Mouse (Mus musculus) testis, postnatal 14 days (tissue): ENCODE data around the gene Armc10.
"Not testable (repeated sequence)": the region's sequence is repeated elsewhere in the genome, so short reads cannot be mapped to it uniquely, and the experiment has no call there.

Experiments
- DNase-seq: peaks from one replicate; pipeline ENCODE4 v3.0.0; 2021; ENCODE audit warnings: low spot score

The Armc10 gene

DNA sequence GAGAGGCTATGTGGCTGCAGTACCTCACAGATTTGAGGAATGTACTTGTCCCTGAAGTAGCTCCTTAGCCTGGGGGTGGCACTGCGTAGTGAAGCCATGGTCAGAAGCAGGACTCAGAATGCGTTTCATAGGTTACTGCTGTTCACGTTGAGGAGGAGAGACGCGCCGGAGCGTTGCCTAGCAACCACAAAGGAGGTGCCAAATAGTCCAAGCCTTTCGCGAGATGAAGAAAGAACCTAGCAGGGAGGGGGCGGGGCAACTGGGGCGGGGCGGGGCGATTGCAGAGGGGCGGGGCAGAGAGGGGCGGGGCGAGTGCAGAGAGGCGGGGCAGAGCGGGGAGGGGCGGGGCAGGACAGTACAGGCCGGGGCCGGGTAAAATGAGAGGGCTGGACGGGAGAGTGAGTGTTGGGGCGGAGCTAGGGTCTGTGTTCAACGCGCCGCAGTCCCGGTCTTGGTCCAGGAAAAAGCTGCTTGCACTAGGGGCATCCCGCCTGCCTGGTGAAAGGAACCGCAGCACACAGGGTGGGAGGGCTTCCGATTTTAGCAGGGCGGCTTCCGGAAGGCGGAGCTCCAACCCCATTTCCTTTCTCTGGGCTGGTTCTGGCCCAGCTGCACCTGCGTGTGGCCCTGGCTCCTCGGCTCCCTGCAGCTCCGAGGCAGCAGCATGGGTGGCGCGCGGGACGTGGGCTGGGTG, at the start of gene Armc10, which contains the start of gene Fbxl13:
Gene Armc10, plus strand, starts transcription at position 375 of the 694 bp plus-strand sequence.
Gene Fbxl13, minus strand, starts transcription at position 196 of the 694 bp plus-strand sequence.
- DNase-seq: peak; percentile 89

DNA sequence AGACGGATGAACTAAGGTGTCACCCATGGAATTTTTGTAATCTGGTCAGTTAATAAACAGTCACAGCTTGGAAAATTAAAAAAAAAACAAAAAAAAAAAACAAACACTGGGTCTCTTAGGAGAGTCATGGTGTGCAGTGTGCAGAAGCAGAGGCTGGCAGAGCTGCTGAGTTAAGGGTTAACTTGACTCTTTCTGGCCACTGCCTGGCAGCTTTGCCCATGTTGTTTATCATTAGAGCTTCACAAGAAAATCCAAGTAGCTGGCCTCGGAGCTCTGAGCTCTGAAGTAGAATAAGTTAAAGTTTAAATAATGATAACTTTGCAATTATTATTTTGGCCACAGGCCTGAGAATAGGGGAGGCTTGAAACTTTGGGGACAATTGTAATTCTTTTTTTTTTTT, 46.1 kb upstream of the Armc10 start:
- not testable (repeated sequence) for DNase-seq

DNA sequence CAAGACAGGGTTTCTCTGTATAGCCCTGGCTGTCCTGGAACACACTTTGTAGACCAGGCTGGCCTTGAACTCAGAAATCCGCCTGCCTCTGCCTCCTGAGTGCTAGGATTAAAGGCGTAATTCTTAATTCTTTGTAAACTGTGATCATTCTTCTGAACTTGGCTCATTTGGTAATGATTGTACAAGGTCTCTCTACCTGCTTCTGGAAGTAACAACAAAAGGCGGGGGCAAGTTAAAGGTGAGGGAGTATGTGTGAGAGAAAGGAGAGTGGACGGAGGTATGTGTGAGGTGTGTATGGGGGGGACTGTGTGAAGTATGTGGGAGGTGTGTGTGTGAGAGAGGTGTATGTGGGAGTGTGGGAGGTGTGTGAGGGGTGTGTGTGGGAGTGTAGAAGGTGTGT, 45.7 kb upstream of the Armc10 start:
- no peak for DNase-seq

DNA sequence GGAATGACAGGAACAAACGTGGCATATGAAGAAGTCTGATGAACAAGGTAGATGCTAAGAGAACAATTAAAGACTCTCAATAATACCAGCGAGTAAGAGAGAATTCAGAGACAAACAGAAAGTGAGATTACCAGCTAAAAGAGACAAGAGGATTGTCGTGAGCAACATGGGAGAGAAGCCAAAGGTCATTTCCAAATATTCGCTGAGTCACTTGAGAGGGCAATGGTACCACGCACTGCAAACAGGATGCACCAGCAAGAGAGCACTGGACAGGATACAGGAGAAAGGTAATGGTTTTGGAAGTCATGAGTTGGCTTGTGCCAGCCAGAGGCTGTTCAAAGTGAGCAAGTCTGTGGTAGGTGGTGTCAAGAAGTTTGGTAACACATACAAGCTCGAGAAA, 39.7 kb upstream of the Armc10 start:
- no peak for DNase-seq

DNA sequence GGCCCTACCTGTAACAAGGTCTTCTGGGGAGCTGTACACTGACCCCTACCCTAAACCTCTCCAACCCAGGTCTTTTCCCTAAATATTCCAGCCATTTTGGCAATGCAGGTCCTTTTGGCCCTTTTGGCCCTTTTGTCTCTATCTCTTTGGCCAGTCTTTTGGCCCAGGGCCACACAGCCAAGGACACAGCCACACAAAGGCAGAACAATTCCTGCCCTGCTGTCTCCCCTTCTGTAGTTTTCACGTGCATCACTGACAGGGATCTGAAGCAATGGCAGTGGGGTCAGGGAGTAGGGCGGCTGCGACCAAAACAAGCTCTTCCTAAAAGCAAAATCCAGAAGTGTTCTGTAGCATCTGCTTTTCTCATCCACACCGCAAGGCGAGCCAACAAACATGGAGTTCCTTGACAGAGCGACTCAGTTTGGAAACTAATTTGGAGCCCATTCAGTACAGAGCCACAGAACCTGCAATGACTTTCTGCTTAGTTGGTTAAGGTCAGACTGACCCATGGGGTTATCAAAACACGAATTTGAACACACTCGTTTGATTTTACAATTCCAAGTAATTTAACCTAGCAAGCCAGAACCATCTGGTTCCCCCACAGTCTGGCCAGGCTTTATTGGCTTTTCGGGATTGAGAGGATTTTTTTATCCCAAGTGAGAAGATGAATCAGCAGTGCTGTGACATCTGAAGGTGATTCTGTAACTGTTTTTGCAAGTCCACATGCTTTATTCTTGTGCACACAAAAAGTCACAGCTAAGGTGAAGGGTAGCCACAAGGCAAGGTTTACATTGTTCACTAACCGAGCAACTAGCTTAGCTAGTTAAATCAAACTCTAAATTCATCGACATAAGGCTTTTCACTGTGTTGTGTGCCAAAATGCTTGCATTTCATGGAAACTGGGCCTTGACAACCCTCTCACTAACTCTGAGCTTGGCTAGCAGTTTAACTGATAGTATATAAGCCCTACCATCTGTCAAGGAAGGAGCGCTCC, 37.0 kb upstream of the Armc10 start:
- no peak for DNase-seq

DNA sequence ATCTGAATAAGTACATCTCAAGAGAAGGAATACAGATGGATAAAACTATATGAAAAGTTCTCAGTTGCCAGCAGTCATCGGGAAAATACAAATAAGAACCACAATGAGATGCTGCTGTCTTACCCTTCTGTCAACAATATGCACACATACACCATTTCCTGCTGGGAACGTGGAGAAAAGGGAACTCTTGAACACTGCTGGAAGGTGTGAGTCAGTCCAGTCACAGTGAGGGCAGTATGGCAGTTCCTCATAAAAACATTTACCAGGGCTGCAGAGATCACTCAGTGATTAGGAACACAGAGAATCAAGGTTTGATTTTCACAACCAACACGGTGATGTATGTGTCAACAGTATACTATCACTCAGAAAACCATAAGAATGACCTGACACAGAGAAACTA, 34.6 kb upstream of the Armc10 start:
- DNase-seq: no peak

DNA sequence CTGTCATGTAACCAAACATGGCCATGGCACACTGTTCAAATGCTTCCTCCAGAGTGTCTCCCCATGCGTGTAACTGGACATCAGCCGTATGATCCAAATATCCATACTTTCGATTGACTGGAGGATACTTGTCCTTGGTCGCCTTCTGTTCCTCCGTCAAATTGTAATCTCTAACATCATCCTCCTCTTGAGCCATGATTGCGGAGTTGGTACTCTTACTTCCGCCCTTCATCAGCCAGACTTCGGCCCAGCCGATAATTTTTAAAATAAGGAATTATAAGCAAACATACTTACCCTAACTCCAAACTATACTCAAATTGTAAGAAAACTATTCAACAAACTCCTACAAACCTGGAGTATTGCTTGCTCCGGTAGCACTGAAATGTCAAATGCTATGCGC, 31.3 kb upstream of the Armc10 start:
- DNase-seq: not testable (repeated sequence)

DNA sequence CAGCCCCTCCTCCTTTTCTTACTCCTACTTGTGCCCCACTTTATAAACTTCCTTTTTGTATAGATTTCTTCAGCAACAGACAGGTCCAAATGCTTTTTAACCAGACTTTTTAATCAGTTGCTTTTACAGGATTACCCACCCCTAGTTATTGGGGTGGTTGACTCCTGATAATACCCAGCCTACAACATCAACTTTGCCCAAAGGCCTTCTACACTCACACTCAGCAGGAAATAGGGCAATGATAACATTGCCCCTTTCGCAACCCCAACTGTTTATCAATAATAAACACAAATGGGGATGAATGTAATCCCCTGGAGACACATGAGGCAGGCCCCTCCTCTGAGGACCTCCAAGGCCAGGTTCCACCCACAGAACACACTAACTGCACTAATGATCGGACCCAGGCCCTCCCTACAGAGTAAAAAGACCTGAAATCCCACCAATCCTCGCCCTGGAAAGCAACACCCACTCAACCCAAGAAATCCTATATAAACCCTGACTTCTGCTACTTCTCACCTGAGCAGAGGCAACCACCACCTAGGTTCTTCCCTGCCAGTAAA, 29.1 kb upstream of the Armc10 start:
- DNase-seq: no peak

DNA sequence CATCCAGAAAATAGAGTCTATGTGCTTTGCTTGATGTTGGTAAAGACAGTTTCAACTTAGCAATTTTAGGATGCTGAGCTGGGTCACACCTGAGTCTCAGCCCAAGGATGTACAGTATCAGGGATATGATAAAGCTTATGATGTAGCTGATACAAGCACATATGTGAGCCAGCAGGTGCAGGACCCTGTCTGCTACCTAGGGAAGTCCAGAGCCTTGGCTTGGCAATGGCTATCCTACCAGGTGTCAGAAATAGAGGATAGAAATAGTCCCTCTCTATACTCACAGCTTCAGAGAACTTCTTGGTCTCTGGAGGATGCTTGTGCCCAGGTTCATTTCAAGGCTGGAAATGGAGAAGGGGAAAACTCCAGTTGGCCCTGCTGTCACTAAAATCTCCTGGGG, 19.7 kb upstream of the Armc10 start:
- no peak for DNase-seq

DNA sequence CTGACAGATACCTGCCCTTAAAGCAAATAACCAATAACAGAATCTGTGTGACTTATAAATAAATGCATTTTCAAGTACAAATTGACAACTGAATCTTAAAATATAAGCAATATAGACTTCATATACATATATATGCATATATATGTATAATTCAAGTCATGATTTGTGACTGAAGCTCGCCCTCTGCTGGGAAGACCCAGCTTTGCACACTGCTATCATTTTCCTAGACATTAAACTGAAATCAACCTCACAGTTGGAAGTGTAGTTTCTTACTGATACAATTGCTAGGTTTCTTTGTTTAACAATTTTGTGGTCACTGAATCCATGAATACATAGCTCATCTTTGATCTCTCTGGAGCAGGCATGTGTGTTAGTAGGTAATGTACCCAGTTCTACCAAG, 4.7 kb upstream of the Armc10 start:
- no peak for DNase-seq

DNA sequence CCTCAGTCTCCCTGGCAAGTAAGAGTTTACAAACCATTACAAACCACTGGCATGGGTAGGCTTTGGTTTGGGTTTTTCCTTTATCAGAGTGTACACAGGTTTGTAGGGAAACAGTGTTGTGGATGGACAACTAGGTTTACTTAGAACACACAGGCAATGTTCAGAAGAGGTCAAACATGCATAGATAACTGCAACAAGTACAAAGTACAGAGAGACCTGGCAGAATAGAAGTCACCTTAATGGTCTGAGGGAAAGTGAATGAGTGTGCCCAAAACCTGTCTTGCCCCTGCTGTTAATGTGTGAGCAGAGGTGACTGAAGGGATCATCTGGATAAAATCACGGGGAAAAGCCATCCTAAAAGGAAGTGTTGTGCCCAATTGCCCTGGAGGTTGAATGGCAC, 2.0 kb upstream of the Armc10 start:
- no peak for DNase-seq

DNA sequence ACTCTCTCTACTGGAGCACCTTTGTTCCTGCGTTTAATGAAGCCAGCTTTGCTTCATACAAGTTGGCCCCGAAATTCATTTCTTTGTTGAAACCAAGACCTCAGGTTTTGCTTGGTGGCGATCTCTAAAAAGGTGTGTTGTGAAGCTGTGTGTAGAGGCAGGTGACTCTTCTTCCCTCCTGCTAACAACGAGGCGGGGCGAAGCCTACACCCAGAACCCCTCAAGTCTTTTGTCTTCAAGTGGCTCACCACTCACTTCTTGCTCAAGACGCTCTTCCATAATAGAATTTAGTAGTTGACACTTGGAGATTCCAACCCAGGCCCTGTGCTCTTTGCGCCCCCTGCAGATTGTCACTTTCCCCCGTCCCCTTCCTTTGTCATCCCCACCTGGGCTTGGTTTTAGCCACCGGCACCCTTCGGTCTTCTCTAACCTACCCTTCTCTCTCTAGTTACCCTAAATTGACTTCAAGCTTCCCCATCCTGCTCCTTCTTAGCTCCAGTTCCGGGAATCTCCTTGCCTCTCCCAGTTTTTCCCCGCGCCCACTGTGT, 648 bp upstream of the Armc10 start:
- peak; percentile 21 for DNase-seq

DNA sequence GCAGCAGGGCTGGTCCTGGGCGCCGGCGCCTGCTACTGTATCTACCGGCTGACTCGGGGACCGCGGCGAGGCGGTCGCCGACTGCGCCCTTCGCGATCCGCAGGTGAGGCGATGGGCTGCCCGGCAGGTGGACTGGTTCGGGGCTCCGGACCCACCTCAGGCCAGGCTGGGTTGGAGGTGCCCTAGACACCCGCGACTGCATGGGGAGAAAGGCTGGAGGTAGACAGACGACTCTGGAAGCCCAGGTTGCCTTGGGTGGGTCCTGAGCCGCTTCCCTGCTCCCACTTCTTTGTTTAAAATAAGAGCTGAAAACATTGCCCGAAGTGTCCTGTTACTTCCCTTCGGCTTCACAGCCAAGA, 499 bp downstream of the Armc10 start:
- no peak for DNase-seq

DNA sequence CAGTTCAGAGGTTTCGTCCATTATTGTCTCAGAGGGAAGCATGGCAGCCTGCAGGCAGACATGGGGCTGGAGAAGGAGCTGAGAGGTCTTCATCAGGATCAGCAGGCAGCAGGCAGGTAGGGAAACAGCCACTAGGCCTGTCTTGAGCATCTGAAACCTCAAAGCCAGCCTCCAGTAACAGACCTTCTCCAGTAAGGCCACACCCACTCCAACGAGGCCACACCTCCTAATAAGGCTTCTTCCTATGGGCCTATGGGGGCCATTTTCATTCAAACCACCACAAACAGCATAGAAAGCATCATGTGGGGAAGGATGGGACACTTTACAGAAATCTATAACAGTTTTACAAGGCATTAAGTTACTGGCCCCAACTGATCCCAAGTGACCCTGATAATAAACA, 5.1 kb downstream of the Armc10 start:
- no peak for DNase-seq

DNA sequence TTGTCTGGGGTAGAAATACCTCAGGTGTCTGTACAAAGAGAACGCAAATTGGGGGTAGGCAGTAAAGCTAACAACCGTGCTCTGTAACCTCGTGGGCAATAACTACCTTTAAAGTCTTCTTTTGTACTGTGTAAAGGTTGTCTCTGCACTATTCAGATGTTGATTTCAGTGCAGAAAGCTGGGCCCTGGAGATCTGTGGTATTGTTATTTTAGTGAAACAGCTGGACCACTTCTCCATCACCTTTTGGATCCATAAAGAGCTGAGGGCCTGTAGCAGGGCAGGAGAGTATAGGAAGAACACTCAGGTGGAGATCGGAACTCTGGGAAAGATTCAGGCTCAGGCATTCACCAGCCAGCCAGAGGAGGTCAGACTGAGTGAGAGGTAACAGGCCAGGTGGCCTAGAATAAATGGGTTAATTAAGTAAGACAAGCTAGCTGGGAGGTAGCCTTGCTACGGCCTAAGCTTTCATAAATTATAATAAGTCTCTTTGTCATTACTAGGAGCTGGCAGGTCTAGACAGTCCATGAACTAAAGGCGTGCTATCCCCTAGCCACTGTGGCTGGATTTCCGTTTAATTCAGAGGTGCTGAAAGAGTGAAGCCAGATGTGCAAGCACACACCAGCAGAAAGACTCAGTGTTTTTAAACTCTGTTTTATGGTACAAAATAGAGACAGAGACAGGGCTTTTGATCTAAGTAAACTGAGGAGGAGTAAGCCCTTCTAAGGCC, 6.4 kb downstream of the Armc10 start:
- no peak for DNase-seq

DNA sequence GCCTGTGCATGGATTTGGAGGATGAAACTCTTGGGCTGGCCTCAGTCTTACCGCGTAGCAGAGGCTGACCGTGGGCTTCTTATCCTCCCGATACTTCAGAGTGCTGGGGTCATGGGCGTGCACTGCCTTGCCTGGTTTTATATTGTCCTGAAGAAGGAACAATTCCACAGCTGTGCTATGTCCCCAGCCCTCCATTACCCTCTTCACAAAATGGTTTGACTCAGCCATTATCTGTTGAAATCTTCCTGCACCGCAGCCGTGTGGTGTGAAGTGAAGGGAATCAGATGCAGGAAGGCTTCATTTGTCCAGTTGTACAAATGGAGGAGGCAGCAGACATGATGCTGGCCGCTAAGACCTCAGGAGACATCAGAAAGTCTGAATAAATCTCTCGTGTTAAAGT, 11.3 kb downstream of the Armc10 start:
- no peak for DNase-seq

DNA sequence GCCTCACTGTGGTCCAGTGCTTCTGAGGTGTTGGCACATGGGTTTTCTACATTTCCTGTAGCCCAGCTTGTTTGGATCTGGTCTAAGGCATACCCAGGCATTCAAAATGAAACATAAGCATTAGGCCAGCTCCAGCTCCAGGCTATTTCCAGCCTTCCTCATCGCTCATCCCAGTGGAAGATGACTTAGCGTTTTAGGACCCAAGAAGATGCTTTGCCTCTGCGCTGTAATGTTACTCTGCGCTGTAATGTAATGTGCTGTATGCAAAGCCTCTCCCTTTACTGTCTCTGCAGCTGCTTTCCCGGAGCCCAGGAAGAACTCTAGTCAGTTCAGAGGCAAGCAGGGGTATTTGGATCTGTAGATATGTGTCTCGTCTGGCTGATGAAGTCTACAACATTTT, 12.4 kb downstream of the Armc10 start:
- no peak for DNase-seq

DNA sequence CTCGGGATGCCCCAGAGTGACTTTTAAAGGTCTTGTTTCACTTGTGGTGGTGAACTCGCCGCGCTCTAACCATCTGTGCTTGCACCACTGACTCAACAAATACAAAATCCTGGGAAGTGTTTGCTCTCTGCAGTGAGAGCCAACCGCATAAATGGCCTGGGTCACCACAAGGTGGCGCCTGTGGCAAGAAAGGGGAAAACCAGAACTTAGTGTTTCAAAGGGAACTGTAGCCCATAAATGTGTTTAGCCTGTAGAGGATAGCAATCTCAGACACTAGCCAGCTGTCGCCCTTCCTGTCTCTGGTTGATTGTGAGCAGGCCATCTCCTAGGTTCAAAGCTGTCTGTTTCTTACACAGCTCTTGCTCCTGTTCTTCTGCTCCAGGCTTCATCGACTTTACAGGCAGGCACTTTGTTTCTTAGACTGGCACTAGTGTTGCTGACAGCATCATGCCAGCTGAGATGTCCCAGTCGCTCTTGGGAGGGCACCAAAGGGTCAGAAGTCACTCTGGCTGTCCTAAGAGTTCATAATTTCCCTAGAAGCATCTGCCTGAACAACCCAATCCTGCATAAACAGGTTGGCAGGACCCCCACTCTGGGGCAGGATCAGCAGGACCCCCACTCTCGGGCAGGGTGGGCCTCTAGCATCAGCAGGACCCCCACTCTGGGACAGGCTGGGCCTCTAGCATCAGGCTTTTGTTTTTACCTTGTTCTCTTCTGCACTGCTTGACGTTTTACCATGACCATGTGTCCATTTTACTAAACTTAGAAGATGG, 13.2 kb downstream of the Armc10 start:
- DNase-seq: peak; percentile 59

DNA sequence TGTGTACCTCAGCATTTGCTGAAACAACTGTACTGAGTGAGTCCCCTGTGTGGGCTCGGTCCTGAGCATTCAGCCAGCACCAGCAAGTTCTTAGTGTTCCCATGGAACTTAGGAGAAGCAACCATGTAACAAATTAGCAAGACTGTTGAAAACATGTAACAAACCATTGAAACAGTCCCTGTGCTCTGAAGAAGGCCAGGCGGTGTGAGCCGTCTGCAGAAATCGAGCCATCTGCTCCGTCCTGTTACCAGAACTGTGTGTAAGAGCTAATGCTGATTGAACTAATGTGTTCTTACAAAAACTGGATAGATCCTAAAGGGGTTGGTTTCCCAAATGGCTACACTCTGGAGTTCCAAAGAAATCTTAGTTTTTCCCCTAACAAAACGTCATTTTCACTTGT, 15.2 kb downstream of the Armc10 start:
- DNase-seq: peak; percentile 56

DNA sequence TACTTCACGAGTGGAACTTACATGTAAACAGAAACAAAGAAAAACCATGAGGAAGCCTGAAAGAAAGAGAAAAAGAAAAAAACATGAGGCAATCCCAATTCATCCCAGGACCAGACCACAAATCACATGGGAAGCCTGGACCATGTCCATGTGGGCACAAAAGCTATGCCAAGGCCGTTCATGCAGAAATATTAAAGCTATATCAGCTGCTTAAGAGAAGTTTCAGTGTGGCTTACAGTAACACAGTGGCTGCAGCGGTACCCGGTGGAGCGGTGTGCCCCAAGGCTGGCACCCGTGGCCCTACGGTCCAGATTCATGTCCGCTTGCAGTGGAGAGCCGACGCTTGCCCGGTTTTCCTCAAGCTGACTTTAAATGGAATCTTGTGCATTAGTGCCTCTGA, 17.5 kb downstream of the Armc10 start:
- DNase-seq: no peak
